Mouse (Mus musculus) mouse trophoblast stem cell (cell line): ENCODE measurements around the gene Atcay.
"Not testable (repeated sequence)": the region's sequence is repeated elsewhere in the genome, so short reads cannot be mapped to it uniquely, and the experiment has no call there.

Source experiments
- in situ Hi-C, 2 experiments: fragments of 300-500 bp; cut with MseI, MboI; formaldehyde crosslinking; loops; 2 replicates in 1 of 2; 3 replicates in 1 of 2; pipeline ENCODE4 v1.15.1; 2025

Gene Atcay

GRCm38 (mm10) chr10:81242021-81242420 is 11.4 kb upstream of the Atcay start:
- in situ Hi-C loops = no loop called here

- in situ Hi-C loops = no loop called here
Measured at GRCm38 (mm10) chr10:81240876-81241275, 10.2 kb upstream of the Atcay start.

- in situ Hi-C loops = no loop called here
Measured at GRCm38 (mm10) chr10:81238618-81239017, 8.0 kb upstream of the Atcay start.

GRCm38 (mm10) chr10:81236471-81237268 is 6.0 kb upstream of the Atcay start:
- in situ Hi-C loops = no loop called here

- in situ Hi-C loops = no loop called here
Measured at GRCm38 (mm10) chr10:81234206-81234605, 3.6 kb upstream of the Atcay start.

GRCm38 (mm10) chr10:81233226-81233585 is 2.6 kb upstream of the Atcay start:
- in situ Hi-C loops = no loop called here

GRCm38 (mm10) chr10:81232580-81233225 is 2.1 kb upstream of the Atcay start, which contains the start of gene Zfr2:
Gene Zfr2 (plus strand): TSS chr10:81233155.
- in situ Hi-C loops = no loop called here

- in situ Hi-C loops = no loop called here
Measured at GRCm38 (mm10) chr10:81231436-81231835, 803 bp upstream of the Atcay start.

GRCm38 (mm10) chr10:81229735-81230437 is 747 bp downstream of the Atcay start:
- in situ Hi-C loops = no loop called here

GRCm38 (mm10) chr10:81223731-81224130 is 6.9 kb downstream of the Atcay start:
- in situ Hi-C loops = not testable (repeated sequence)

GRCm38 (mm10) chr10:81221402-81222015 is 9.1 kb downstream of the Atcay start:
- in situ Hi-C loops = no loop called here

- in situ Hi-C loops = no loop called here
Measured at GRCm38 (mm10) chr10:81217964-81218363, 12.7 kb downstream of the Atcay start.

GRCm38 (mm10) chr10:81217267-81217666 is 13.4 kb downstream of the Atcay start:
- in situ Hi-C loops = not testable (repeated sequence)

GRCm38 (mm10) chr10:81216810-81217209 is 13.8 kb downstream of the Atcay start:
- in situ Hi-C loops = no loop called here

GRCm38 (mm10) chr10:81216260-81216659 is 14.4 kb downstream of the Atcay start:
- in situ Hi-C loops = no loop called here

- in situ Hi-C loops = no loop called here
Measured at GRCm38 (mm10) chr10:81210154-81210553, 20.5 kb downstream of the Atcay start.

GRCm38 (mm10) chr10:81204137-81204536 is 26.5 kb downstream of the Atcay start:
- in situ Hi-C loops = no loop called here

GRCm38 (mm10) chr10:81202978-81203720 is 27.5 kb downstream of the Atcay start:
- in situ Hi-C loops = no loop called here

GRCm38 (mm10) chr10:81201807-81202758 is 28.6 kb downstream of the Atcay start, which contains the start of gene Nmrk2:
Gene Nmrk2 (minus strand): TSS chr10:81202051.
- in situ Hi-C loops = no loop called here
